Mouse (Mus musculus) naive thymus-derived CD4-positive, alpha-beta T cell, adult 5 months (primary cell): Measurements from ENCODE around the gene 4930404H24Rik. TPM values are rescaled to one million over a fixed set of nuclear protein-coding genes. Genes with fewer than 3 reads are reported as not detected.

Experiments used
- polyA plus RNA-seq: library from polyadenylated mRNA; unstranded; fragments of 100-300 nt; shearing (Covaris generic); gene quantifications from one replicate; pipeline ENCODE4 v1.2.1, GENCODE M21; 2017

Gene 4930404H24Rik
- not detected for polyA plus RNA-seq

DNA sequence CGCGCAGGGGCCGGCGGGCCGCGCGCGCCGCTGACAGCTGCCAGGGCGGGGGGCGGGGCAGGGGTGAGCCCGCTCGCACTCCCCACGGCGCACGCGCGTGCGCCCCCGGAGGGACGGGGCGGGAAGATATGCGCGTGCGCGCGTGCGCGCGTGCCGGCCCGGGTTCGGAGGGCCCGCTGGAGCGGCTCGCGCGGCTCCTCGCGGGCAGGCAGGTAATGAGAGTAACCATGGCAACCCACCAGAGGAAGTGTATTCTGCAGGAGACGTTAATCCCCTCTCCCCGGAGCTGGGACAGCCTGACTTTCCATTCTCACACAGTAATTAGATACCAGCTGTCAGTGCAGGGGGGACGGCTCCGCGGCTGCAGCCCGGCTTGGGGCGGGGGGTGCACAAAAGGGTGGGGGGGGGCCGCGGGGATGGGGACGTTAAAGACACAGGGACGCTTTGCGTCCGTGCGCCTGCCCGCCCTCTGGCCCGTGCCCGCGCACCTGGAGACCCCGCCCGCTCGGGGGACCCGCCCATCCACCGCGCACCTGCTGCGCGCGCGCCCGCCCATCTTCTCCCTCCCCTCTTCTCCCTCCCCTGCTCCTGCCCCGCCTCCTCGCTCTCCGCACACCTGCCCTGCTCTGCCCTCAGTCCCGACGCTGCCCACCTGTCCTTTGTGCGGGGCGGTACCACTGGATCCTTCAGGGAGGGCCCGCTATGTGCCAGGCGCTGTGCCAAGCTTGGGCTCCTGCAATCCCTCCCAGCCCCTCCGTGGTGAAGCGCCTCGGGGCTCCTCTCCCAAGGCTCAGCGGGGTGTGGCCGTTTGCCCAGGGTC lies at the start of gene 4930404H24Rik:
Gene 4930404H24Rik, plus strand, starts transcription at position 218 of the 820 bp plus-strand sequence.

DNA sequence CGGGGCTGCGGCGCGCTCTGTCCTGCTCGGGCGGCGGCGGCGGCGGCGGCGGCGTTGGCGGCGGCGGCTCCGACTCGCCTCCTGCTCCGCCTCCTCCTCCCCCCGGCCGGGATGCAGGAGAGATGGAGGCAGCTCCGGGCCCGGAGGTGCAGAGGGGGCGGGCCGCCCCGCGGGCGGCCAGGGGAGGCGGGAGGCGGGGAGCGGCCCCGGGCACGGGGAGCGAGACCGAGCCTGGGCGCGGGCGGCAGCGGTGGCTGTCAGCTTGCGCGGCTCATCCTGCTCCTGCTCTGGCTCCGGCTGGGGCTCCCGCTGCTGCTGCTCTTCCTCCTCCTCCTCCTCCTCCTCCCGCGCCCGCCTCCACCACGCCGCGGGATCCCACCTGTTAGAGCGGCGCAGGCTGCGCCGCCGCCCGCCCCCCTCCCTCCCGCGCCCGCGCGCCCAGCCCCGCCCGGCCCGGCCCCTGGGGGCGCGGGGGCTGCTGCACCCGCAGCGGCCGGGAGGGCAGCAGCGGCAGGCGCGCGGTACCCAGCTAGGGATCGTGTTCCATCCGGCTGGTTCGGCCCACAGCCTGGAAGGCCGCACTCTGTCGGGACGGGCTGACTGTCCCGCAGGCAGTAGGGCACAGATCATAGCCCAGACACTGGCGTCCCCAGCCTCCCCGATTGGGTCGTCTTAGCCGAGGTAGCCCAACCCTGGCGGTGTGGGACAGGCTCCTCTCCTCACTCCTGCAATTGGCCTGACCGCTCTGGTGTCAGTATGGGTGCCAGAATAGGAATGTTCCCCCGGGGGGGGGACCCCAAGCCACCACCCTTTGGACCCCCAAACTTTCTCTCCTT lies 37.6 kb downstream of the 4930404H24Rik start, which contains the start of gene Nol4l:
Gene Nol4l, minus strand, starts transcription at position 41 of the 836 bp plus-strand sequence.

Other genes with a start within 250 kb of the 4930404H24Rik start
- 10.8 TPM for gene Kif3b, start 201.4 kb upstream of the 4930404H24Rik start, polyA plus RNA-seq
- 52.0 TPM for gene Asxl1, start 147.0 kb upstream of the 4930404H24Rik start, polyA plus RNA-seq
- gene Nol4l, start 37.2 kb downstream of the 4930404H24Rik start, polyA plus RNA-seq: 0.73 TPM
- gene Commd7, start 140.0 kb downstream of the 4930404H24Rik start, polyA plus RNA-seq: 82.0 TPM
- gene Dnmt3b, start 156.7 kb downstream of the 4930404H24Rik start, polyA plus RNA-seq: 8.0 TPM
- not detected for gene Dnmt3c, start 203.9 kb downstream of the 4930404H24Rik start, polyA plus RNA-seq
- gene Mapre1, start 248.5 kb downstream of the 4930404H24Rik start, polyA plus RNA-seq: 240 TPM